Mouse (Mus musculus) right cerebral cortex, postnatal 14 days (tissue): ENCODE measurements around the gene Elobl.

Experiments used
- DNase-seq: peaks from one replicate; pipeline ENCODE4 v3.0.0; 2022

Elobl gene

DNA sequence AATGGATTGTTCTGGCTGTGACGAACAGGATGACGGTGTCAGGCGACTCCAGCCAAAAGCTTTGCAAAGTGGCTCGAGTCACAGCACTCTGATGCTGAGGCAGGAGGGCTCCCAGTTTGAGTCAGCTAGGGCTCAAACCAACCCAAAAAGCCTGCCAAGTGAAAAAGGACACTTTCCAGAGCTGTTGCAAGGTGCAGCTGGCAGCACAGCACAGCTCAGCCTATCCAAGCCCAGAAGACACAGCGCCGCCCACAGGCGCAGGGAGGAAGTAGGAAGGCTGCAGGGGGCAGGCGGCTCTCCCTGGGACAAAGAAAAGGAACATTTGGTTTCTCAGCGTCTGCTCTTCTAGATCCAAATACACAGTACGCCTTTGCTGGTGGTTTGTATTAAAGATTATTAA, 19.9 kb upstream of the Elobl start:
- no peak for DNase-seq

DNA sequence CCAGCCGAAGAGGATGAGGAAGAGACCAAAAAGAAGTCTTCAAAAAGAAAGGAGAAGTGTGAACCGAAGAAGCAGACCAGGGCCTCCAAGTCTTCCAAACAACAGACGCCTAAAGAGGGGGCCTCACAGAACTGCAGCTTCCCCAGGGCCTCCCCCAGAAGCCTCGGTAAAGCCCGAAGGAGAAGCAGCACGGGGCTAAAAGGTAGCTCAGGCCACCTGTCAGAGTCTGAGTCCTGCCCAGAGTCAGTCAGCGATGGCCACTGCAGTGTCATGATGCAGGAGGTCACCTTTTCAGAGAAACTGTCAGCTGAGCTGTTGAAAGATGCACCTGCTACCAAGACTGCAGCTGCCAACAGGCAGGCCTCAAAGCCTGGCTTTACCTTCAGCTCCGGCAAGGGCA, 14.6 kb upstream of the Elobl start:
- DNase-seq, result no peak

DNA sequence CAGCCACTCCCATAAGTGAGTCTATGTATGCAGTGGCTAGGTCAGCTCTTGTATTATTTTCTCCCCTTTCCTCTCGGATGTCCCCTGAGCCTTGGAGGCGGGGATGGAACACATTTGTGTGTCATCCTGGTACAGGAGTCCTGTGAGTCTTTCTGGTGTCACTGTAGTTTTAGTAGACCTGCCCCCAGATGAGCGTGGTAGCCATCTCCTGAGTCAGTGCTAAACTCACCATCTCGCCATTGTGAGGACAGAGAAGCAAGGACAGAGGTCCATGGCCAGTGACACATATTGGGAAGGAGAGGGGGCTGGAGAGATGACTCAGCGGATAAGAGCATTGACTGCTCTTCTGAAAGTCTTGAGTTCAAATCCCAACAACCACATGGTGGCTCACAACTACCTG, 10.5 kb upstream of the Elobl start:
- DNase-seq, result no peak

DNA sequence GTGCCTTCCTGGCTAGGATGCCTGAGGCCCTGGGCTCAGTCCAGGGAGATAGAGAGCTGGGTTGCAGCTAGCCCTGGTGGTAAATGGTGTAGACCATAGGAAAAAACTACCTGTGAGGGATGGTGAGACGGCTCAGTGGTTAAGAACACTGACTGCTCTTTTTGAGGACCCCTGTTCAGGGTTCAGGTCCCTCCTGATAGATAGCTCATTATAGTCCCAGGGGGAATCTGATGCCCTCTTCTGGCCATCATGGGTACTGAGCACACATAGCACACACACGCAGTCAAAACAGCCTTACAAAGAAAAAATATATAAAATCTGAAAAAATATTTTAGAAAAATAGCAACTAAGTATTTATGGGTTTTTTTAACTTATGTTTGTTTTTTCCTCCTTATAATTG, 9.6 kb upstream of the Elobl start:
- no peak for DNase-seq

DNA sequence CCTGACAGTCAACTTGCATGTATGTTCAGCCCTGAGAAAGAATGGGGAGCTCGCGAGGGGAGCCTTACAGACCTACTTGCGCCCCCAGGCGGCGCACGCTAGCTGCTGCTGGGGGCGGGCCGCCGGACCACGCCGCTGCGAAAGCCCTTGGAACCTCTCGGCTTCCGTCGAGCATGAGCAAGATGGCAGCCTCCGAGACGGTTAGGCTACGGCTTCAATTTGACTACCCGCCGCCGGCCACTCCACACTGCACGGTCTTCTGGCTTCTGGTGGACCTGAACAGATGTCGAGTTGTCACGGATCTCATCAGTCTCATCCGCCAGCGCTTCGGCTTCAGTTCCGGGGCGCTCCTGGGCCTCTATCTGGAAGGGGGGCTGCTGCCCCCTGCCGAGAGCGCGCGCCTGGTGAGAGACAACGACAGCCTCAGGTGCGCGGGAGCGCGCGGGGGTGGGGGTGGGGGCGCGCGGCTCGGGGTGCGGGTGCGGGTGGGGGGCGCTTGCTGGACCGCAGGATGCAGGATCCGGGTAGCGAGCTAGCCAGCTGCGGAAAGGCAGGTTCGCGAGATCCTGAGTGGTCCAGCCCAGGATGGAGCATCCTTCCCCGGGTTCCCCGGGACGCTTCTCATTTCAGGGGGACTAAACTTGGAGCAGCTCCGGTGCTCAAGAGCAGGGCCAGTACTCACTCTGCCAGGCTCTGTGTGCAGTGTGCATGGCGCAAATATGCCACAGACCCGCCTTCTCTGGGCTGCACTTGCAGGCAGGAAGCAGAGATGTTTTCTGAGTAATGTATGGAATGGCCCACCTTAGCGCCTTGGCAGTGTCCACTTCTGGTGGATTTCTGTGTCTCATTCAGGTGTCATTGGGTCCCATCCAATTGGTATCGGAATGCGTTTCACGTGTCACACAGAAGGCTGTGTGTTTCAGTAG, 7.3 kb upstream of the Elobl start:
- peak; percentile 93 for DNase-seq

DNA sequence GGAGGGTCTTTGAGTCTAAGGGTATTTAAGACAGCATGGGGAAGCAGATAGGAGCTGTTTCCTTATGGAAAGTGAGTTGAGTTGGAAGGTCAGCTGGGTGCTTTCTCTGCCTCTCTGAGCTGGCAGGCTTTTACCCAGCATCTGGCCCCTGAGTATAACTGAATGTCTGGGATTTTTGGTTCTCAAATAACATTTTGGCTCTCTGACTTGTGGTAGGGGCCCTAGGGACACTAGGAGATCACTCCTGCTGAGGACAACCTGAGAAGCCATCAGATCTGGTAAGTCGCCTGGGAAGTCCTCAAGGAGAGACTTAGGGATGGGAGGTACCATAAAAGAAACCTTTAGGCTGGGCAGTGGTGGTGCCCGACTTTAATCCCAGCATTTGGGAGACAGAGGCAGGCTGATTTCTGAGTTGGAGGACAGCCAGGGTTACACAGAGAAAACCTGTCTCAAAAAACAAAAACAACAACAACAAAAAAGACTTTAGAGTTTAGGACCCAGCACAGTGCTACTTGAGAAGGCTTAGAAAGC, 3.5 kb upstream of the Elobl start, which contains the start of gene Coil:
Gene Coil, plus strand, starts transcription at position 51 of the 531 bp plus-strand sequence.
- DNase-seq, result no peak

DNA sequence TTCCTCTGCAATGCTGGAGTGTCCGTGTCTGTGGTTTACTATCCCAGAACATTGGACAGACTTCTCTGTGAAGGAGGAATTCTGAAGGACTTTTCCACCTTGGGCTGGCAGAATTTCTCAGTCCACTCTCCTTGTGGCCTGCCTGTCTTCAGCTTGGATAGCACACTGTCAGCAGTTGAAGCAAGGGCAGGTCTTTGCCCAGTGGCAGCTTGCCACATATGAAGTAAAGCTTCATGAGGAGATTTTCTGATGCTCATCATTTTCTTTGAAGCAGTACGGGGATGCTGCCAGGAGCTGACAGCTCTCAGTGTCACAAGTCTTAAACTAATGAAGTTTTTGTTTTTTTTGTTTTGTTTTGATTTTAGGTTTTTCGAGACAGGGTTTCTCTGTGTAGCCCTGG, 7.9 kb downstream of the Elobl start:
- no peak for DNase-seq

DNA sequence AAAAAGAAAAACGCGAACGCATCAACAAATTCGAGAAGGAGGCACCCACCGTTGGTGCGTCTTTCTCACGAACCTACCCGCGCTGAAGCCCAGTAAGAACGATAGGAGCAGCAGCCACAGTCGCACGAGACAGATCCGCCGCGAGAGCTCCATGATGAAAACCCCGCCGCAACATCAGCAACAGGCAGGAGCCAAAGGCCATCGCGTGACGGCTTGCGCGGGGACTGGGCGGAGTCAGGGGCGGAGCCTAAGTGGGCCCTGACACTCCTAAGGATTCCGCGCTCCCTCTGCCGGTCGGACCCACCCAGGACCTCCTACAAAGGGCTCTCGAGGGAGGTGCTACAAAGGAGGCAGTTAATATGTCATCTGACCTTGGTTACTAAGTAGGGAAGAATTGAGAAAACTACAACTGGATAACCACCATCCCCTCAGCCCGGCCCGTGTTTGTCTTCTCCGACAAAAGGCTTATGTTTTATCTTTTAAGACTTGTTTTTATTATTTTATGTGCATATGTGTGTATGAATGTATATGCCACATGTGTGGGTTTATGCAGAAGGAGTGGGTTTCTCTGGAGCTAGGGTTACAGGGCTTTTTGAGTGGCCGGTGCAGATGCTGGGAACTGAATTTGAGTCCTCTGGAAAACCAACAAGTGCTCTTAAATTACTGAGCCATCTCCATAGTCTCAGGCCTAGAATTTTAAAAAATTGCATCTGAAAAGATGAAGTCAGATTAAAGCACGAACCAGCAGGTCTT, 11.3 kb downstream of the Elobl start, which contains the start of gene Scpep1:
Gene Scpep1, minus strand, starts transcription at position 249 of the 753 bp plus-strand sequence.
- DNase-seq, result peak; percentile 96

DNA sequence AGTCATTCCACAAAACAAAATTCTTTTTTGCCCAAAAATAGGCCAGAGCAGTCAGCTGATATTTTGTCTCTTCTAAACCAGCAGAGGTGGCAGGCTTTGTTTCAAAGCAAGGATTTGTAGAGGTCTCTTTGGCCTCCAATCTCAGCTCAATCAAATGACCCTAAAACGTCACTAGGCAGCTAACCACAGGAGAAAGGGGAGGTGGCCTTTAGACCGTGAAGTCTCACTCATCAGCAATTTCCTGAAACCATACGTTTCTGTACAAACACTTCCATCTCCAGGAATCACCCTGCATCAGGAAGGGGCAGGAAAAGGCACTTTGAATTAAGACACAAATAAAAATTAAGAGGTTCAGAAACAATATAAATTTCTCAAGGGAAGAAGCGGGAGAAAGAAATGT, 11.9 kb downstream of the Elobl start:
- no peak for DNase-seq

DNA sequence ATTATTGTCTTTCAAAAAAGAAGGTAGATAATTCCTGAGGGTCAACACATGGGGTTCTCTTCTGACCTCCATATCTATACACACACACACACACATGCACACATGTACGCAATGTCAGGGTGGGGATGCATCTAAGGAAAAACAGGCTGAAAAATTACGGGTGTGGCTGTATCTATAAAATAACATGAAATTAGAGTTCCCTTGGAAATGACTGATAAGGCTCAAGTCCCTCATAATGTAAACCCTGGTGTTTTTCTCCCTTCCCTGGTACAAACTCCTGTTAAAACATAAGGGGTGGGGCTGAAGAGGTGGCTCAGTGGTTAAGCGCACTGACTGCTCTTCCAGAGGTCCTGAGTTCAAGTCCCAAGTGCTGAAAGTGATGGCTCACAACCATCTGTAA, 13.1 kb downstream of the Elobl start:
- DNase-seq, result no peak

DNA sequence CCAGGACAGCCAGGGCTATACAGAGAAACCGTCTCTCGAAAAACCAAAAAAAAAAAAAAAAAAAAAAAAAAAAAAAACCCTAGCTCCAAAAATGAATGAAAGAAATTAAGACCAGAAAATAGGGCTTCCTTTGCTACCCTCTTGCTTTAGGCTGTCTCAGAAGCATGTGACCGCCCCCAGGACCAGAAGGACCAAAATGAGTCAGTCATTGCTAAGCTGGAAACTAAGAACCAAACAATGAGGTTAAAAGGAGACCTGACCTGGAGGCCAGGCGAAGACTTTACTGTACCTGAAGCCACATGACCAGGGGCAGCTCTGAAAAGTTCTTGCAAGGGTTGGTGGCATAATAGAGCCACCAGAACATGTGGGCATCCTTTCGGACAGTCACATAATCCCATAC, 14.6 kb downstream of the Elobl start:
- DNase-seq, result no peak

DNA sequence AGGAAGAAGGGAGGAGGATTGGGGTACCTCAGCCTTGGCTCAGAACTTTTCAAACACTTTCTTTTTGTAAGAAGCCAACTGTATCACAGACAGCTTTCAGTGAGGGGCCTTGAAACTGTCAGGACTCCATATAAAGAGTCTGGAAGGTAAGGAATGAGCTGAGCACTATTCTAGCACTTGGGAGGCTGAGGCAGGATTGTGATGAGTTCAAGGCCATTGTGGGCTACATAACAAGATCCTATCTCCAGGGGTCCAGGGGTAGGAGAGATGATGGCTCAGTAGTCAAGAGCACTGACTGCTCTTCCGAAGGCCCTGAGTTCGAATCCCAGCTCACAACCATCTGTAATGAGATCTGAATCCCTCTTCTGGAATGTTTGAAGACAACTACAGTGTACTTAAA, 15.2 kb downstream of the Elobl start:
- no peak for DNase-seq

DNA sequence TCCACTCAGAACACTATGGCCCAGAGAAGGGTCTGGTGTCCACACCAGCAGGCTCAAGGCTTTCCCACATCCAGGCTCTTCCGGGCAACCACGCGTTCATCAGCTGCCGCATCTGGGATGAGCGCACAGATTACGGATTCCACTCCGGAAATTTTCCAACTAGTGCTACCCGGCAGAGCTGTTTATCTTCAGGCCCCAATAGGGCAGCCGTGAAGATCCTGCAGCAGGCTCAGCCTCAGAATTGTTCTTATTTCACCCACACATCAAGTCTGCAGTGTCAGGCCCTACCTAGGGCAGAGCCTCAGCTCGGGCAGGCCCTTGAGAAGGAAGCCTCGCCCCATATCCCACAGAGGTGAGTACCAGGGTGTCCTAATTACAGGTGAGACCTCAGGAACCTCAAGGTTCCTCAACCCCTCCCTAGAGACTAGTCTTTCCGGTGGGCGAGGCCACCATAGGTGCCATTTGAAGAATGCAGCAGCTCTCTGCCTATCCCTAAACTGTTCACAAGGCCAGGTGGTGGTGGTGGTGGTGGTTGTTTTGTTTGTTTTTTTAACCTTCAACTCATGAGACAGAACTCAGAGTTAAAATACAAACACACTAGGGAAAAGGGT, 16.0 kb downstream of the Elobl start:
- DNase-seq, result no peak

DNA sequence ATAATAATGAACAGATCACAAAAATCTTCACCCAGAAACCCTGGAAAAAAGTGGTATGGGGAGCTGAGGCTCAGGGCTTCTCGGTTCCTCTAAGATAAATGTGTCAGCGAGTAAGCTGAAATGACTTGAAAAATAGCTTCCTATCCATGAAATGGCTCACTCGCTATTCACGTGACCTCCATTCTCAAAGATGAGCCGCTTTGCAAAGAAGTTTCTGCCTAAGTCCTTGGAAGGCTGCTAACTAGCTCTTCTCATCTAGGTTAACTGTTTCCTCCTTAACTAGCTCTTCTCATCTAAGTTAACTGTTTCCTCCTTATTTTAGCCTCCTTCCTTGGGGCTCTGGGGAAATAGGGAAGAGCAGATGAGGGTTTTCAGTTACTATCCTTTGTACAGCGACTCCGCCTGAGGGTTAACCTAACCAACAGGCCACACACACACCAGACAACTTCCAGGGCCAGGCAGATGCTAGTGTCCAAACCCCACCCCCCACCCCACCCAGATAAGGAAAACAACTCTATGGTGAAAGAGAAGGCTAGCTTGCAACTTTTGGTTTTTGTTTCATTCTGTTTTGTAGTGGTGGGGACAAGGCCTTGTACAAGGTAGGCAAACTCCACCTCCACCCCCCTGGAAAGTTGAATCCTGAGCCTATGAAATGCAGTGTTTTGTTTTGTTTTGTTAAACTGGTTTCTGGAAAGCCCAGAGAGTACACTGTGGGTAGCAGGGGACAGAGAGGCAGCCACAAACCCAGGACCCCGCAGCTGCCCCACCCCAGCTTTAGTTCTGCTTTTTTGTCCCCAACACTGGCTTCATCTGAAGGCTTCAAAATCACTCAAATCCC, 16.7 kb downstream of the Elobl start:
- no peak for DNase-seq

DNA sequence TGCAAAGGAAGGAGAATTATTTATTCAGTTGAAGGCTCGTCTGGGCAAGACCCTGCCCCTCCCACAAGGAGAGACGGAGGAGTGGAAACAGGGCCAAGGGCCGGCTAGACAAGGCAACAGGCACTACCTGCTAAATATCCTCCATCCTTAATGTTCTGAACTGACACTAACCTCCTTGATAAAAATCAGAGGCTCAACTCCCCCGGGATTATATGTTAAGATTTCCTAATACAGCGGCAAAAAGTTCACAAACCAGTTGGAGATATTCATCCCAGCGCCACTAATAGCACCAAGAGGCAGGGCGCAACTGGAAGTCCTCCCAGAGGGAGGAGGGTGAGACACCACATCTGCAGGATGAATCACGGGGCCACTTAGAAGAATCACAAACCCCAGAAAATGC, 17.8 kb downstream of the Elobl start:
- DNase-seq, result no peak

DNA sequence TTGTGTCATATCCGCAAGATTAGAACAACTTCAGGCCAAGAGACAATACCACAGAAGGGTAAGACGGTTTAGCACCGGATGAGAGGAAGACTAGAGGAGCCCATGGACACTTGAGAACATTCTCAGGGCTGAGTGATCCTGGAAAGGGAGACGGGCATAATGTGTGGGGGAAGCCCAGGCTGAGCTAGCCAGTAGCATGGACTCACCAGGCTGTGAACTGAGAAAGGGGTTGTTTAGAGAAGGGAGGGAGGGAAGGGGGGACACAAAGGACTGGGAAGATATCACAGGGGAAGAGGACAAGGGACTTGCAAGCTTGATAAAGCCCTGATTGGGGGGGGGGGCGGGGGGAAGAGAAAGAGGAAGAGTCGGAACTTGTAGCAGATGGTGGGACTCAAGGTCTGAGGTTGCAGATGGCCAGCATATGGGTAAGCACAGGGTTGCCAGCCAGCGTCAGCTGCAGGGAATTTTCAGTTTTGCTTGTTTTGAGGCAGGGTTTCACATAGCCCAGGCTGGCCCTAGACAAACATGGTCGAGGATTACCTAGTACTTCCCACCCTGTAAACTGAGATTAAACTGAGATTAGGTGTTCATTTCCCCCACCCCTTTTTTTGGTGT, 20.7 kb downstream of the Elobl start:
- no peak for DNase-seq

DNA sequence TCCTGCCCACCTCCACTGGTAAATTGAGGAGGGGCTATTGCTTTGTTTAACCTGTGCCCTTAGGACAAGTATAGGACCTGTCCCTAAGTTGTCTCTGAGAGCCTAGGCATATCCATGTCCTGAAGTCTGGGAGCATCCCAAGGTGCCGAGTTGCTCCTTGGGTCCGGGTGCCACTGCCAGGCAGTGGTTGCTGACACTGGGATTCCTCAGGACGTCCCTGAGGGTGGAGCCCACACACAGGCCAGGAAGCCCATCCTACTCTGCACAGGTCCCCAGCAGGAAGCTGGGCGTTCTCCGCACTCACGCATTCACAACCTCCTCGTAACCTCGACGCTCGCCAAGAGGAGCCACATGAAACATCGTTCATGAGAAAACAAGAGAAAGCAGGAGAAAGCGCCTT, 25.2 kb downstream of the Elobl start:
- no peak for DNase-seq

DNA sequence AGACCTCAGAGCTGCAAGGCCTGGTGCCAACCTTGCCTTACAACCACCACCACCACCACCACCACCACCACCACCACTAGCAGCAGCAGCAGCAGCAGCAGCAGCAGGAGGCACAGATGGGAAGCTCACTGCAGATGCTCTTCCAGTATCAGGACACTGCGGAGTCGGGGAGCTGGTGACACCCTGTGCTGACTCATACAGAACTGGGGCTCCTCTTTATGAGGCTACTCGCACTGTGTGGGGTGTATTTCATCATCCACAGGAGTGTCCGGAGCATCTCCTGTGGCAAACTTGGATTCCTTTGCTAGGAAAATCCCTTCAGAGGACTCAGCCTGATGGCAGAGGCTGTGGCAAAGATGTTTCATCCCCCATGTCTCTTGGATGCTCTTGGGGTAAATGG, 27.1 kb downstream of the Elobl start:
- DNase-seq, result no peak

DNA sequence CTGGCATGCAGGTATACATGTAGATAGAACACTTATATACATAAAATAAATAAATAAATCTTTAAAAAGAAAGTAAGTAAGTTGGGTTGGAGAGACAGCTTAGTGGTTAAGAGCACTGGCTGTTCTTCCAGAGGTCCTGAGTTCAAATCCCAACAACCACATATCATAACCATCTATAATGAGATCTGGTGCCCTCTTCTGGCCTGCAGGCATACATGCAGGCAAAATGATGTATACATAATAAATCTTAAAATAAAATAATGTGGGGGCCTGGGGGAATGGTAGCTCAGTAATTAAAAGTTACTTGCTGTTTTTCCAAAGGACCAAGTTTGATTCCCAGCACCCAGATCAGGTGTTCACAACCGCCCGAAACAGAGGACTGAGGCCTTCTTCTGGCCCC, 28.0 kb downstream of the Elobl start:
- DNase-seq, result no peak

DNA sequence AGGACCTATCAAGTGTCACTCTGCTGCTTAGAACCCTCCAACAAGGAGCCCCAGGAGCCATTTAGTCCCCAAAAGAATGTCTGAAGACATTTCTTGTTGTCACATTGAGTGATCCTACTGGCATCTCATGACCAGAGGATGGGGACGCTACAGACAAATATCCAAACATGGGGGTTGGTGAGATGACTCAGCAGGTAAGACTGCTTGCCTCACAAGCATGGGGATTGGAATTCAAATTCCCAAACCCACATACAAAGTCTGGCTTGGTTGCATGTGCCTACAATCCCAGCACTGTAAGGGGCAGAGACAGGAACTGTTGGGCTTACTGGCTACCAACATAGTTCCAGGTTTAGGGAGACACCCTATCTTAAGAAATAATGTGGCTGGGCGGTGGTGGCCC, 28.8 kb downstream of the Elobl start:
- DNase-seq, result no peak

DNA sequence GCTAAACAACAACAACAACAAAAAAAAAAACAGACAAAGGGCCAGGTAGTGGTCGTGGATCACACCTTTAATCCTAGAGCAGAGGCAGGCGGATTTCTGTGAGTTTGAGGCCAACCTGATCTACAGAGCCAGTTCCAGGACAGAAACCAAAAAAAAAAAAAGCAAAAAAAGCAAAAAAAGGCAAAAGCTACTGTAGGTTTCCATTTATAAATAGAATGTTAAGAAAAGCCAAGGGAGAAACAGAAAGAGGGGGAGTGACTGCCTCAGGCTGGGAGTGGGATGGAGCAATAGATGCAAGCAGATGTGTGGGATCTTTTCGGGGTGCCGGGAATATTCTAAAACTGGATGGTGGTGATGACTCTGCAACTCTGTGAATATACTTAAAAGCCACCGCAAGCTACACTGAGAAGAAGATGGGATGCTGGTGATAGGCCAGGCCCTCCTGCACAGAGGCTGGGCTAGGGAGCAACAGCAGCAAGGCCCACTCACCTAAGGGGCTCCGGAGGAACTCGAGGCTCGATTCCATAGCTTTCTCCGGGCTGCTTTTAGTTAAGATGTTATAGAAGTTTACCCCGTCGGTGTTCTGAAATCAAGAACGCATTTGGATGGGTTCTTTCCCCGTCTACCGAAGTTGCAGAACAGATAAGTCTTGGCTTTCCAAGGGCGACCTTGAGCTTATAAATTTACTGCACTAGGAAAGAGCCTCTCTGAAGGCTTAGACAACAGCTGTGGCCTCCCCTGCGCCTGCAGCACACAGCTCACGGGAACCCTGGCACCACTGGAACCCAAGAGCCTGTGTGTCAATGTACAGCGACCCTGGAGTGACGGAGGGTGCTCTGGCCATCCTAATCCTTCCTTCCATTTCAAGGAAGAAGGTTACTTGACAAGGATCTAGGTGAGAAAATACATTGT, 32.4 kb downstream of the Elobl start:
- no peak for DNase-seq
